Mouse (Mus musculus) left cerebral cortex, adult 2 months (tissue): ENCODE results near the gene B230104I21Rik. TPM values are rescaled to one million over a fixed set of nuclear protein-coding genes. Genes with fewer than 3 reads are reported as not detected.

Source experiments
- DNase-seq, 2 experiments: peaks; one replicate each; pipeline ENCODE4 v3.0.0; 2021 to 2022; ENCODE audit warnings: low spot score in 2 of 2, mixed read lengths in 1 of 2; ENCODE audit errors: extremely low spot score in 1 of 2
- H3K27ac ChIP-seq: fragments of 200-600 bp; 2 replicates; pipeline ENCODE4 v1.8.1; 2022
- H3K4me3 ChIP-seq: fragments of 200-600 bp; 2 replicates; pipeline ENCODE4 v1.8.1; 2022
- CTCF ChIP-seq: fragments of 200-600 bp; IDR thresholded peaks from 2 replicates; pipeline ENCODE4 v1.8.1; 2022; ENCODE audit warnings: antibody characterized with exemption, mild to moderate bottlenecking, moderate library complexity
- intact Hi-C: fragments of 180-260 bp; cut with DNase I; formaldehyde crosslinking; loops from one replicate; pipeline ENCODE4 v1.15.1; 2025
- long read RNA-seq, 2 experiments: library from polyadenylated mRNA; stranded (forward); transcript quantifications; one replicate each; pipeline ENCODE4 v2.0.0; 2021; ENCODE audit warnings: borderline mapping rate in 2 of 2
- total RNA-seq, 2 experiments: library from RNA; stranded (reverse); gene quantifications; 2 replicates each; pipeline ENCODE4 v1.2.3; 2021

B230104I21Rik gene
- not detected for total RNA-seq
- long read RNA-seq, experiment 1: 0 reads
- long read RNA-seq, experiment 2: 0 reads

GRCm38 (mm10) chr4:154335761-154336160 is at the start of gene B230104I21Rik:
Gene B230104I21Rik (plus strand): TSS chr4:154336127.
- DNase-seq: peak; percentile 22 to 49
- no peak within 1 kb of the TSS for H3K4me3 ChIP-seq
- H3K27ac ChIP-seq: peak within 1 kb of the TSS; percentile 76
- intact Hi-C loops: no loop called here
- TF ChIP-seq CTCF: no peak

GRCm38 (mm10) chr4:154293735-154294201 is 42.2 kb upstream of the B230104I21Rik start:
- H3K4me3 ChIP-seq: no peak overlapping the region
- TF ChIP-seq CTCF: no peak
- intact Hi-C loops: no loop called here
- no peak overlapping the region for H3K27ac ChIP-seq
- no peak for DNase-seq

GRCm38 (mm10) chr4:154294262-154294731 is 41.6 kb upstream of the B230104I21Rik start:
- H3K27ac ChIP-seq: no peak overlapping the region
- no peak for DNase-seq
- intact Hi-C loops: no loop called here
- H3K4me3 ChIP-seq: no peak overlapping the region
- TF ChIP-seq CTCF: no peak

DNA sequence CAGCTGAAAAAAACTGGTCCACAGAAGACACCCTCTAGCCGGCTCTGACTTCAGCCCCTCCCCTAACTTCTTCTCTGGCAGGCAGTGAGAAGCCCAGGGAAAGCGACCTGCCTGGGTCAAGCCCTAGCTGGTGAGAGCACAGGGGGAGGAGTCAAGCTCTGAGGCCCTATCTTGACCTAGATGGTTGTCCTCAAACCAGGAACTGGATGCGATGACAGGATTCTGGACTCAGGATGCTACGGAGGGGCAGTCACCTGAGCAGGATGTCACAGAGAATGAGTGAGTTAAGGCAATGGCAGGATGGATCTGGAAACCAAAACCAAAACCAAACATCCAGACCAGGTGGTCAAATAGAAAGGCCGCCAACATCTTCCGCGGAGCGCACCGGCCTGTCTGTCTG is 38.2 kb upstream of the B230104I21Rik start:
- H3K27ac ChIP-seq: no peak overlapping the region
- TF ChIP-seq CTCF: no peak
- intact Hi-C loops: no loop called here
- no peak for DNase-seq
- H3K4me3 ChIP-seq: no peak overlapping the region

DNA sequence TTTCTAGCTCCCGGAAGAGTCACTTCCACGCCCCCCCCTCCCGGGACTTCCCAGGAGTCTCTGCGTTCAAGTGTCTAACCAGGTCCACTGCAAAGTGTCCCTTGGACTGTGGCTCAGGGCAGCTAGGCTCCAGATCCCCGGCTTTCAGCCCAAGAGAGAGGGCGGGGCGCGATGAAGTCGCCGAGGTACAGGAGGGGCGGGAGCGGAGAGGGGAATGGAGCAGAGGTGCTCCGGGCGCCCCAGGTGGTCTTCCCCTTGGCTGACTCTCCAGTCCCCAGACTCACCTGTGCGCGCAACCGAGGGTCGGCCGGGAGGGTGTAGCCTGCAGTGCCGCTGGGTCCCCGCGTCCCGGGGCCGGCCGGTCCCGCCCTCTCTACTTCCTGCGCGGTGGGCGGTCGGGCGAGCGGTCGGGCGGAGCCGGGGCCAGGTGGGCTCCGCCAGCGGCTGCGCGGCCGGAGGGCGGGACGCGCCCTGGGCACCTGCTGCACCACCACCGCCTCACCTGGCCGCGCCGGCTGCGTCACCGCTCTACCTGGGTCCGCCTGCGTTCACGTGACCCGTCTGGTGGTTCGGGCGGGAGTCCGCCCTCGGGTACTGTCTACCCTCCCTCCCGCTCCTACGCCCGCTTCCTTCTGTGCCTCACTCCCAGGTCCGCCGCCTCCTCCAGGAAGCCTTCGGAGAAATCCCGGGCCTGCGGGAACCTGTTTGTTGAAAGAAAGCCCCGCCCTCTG is 36.2 kb upstream of the B230104I21Rik start:
- intact Hi-C loops: loop anchor here (5.0 kb wide), 1 partner anchor 227 kb away; no protein-coding TSS in a partner anchor
- no peak for TF ChIP-seq CTCF
- Histone ChIP-seq H3K27ac (no peak overlapping the region), H3K4me3 (peak overlapping the region; percentile 15; the same call in 1 of the 2 replicates)
- no peak for DNase-seq

DNA sequence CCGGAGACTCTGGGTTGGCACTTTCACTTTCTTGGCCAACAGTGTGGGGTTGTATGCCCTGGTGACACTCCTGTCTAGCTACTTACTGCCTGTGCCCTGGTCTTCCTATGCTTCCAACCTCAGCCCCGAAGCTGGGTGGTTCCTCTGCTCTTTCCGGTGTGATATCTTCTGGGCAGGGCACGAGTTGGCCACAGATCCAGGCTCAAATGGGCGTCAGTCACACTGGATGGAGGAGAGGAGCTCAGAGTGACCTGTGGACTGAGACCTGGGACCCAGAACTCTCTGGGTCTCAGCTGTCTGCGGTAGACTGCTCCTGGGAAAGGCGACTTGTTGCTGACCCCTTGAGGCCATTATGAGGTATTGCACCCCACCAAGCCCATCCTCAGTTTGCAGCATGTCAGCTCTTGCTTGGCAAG is 34.5 kb upstream of the B230104I21Rik start, which contains the start of gene Arhgef16:
TSS of gene Arhgef16 (minus strand) at position 211 of the 416 bp plus-strand sequence.
- peak; percentile 80 for TF ChIP-seq CTCF
- intact Hi-C loops: loop anchor here (1.0 to 5.0 kb wide), 2 partner anchors 137 to 229 kb away; no protein-coding TSS in a partner anchor

DNA sequence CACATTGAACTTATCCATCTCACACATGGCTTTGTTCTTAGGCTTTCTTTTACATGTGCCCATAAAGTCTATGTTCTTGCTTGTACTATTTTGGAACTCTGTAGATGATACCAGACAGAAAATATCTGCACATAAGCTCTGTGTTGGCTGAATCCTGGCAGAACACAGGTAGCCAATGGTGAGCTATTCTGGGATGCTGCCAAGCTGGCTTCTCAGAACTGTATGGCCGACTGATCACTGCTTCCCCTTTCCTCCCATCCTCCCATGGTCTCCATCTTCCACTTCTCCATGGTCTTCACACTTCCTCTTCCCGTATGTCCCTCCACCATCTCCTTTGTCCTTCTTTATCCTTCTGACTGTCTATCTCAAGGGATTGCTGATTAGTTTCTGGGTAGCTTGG is 26.8 kb upstream of the B230104I21Rik start:
- intact Hi-C loops: no loop called here

More for the DNA sequence above, 34.5 kb upstream of the B230104I21Rik start, which contains the start of gene Arhgef16:
- DNase-seq: peak; percentile 43 to 50
- no peak within 1 kb of the TSS for H3K27ac ChIP-seq
- H3K4me3 ChIP-seq: no peak within 1 kb of the TSS

GRCm38 (mm10) chr4:154310576-154311262 is 25.2 kb upstream of the B230104I21Rik start:
- no peak for TF ChIP-seq CTCF
- Histone ChIP-seq H3K27ac (no peak overlapping the region), H3K4me3 (no peak overlapping the region)
- intact Hi-C loops: no loop called here
- no peak for DNase-seq

More for the DNA sequence above, 26.8 kb upstream of the B230104I21Rik start:
- DNase-seq: no peak
- Histone ChIP-seq H3K27ac (no peak overlapping the region), H3K4me3 (no peak overlapping the region)
- no peak for TF ChIP-seq CTCF

DNA sequence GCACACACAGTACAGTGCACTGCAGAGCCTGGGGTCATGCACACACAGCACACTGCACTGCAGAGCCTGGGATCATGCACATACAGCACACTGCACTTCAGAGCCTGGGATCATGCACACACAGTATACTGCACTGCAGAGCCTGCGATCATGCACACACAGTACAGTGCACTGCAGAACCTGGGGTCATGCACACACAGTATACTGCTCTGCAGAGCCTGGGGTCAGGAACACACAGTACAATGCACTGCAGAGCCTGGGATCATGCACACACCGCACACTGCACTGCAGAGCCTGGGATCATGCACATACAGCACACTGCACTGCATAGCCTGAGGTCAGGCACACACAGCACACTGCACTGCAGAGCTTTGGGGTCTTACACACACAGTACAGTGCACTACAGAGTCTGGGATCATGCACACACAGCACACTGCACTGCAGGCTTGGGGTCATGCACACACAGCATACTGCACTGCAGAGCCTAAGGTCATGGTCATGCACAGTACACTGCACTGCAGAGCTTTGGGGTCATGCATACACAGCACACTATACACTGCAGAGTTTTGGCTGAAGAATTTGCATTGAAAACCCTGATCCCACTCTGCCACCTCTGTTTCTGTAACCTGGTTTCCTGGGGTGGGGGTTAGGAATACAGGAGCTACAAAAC is 23.6 kb upstream of the B230104I21Rik start:
- no peak for DNase-seq
- TF ChIP-seq CTCF: no peak
- Histone ChIP-seq H3K27ac (peak overlapping the region; percentile 72; the same call in 1 of the 2 replicates), H3K4me3 (no peak overlapping the region)
- intact Hi-C loops: no loop called here

GRCm38 (mm10) chr4:154312935-154313621 is 22.8 kb upstream of the B230104I21Rik start:
- Histone ChIP-seq H3K4me3 (no peak overlapping the region), H3K27ac (peak overlapping the region; percentile 72; the same call in 1 of the 2 replicates)
- no peak for TF ChIP-seq CTCF
- intact Hi-C loops: no loop called here
- DNase-seq: peak in 1 of 2 experiments; percentile 39

DNA sequence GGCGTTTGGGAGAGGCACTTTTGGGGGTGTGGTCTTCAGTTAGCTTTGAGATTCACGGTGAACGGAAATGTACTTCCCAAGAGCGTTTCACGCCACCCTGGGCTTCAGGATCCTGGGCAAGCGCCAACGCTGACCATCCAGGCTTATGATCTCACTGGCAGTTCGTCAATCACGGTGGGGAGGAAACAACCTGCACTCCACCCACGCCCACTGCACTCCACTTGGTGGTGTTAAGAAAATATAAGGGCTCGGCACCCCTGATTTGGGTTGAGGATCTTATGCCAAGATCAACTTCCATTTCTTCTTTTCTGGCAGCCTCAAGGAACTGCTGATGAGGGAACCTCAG is 22.3 kb upstream of the B230104I21Rik start:
- DNase-seq: no peak
- H3K27ac ChIP-seq: peak overlapping the region; percentile 66; the same call in 1 of the 2 replicates
- TF ChIP-seq CTCF: no peak
- intact Hi-C loops: no loop called here
- H3K4me3 ChIP-seq: no peak overlapping the region
